Mouse (Mus musculus) lung, adult 2 months (tissue): ENCODE measurements around the gene Maml3.

Experiments
- CTCF ChIP-seq: fragments of 200-500 bp; IDR thresholded peaks from 2 replicates; pipeline ENCODE4 v1.5.1; 2011; ENCODE audit warnings: mild to moderate bottlenecking, low read length, control low read depth; ENCODE audit not compliant: insufficient read depth
- POLR2A ChIP-seq: fragments of 200-500 bp; IDR thresholded peaks from 2 replicates; pipeline ENCODE4 v1.6.1; 2011; ENCODE audit warnings: low read depth, mild to moderate bottlenecking, control low read depth, low read length, borderline replicate concordance; ENCODE audit errors: extremely low read depth

DNA sequence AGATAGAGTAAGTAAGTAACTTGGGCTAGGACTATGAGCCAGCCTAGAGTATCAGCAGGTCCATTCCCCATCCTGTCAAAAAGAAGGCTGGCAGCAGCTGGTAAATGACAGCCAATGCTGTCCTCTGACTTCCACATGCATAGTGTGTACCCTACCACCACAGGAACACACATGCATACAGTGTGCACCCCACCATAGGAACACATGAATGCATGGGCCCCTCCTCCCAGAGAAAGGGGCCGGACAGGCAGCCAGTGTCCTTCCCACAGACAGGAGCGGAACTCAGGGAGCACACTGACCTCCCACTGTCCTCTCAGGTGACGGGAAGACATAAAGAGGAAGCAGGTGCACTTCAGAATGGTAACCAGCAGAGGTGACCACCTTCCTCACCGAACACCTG is 188.0 kb downstream of the Maml3 start:
- TF ChIP-seq CTCF (no peak), POLR2A (no peak)
